Mouse (Mus musculus) fibroblast of lung, adult 2 months (primary cell): ENCODE results near the gene Nckap5.

ENCODE experiments used
- DNase-seq: peaks from one replicate; pipeline ENCODE4 v3.0.0-alpha.2; 2011; ENCODE audit warnings: low read depth

Gene Nckap5

DNA sequence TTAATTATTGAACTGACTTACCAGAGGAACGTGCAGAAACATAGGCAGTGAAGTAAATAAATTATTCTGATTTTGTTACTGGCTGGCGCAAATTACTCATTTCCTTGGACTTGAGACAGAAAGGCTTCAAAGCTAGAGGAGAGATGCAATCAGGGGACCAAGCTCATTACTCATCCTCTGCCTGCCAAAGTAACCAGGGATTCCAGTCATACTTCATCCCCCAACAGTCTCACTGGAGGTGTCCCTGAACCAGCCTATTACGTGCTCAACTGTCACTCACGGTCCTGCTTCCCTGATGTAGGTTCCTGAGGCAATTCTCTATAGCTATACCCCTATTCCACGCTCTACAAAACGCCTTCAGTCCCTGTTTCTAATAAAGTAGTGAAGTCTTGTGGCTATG is 466.0 kb downstream of the Nckap5 start:
- no peak for DNase-seq

DNA sequence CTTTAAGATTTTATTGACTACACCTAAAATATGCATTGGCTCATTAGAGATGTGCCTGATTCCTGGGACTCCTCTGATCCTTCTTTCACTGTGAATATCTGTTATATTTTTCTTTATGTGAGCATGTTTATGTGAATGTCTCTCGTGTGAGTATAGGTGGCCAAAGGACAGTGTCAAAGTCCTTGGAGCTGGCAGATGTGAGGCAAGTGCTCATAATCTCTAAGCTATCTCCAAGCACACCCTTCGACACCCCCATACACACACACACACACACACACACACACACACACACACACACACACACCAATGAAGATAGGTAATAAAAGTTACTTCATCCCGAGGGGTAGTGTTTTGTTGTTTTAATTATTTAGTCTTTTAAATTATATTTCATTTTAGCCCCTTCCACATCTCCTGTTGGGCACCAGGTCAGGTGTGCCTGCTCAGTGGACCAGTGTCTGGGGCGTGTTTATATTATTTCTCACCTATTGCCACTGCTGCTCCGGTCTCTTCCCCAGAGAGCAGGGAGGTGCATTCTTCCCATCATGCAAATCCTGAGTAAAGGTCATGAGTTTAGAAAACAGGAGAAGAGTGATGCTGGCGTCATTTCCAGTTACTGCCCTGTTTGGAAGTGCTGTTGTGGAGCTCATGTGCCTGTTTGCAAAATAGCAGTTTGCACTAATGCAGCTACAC is 469.9 kb downstream of the Nckap5 start:
- no peak for DNase-seq

DNA sequence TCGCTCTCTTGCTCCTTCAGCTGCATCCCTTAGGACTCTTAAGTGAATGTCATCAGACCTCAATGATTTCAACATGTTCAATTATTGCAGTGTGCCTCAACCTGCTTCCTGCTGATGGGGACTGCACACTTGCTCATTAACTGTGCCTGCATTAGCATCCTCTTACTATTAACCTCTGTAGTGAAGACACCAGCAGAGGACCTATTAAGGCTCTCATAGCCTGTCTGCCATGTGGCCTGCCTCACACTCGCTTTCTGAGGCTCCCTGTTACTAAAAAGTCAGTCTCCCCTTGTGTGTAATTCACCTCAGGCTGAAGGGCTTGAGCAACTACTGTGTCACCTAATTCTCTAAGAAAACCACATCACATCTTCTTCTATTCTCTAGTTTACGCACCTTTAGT is 470.5 kb downstream of the Nckap5 start:
- DNase-seq, result no peak

DNA sequence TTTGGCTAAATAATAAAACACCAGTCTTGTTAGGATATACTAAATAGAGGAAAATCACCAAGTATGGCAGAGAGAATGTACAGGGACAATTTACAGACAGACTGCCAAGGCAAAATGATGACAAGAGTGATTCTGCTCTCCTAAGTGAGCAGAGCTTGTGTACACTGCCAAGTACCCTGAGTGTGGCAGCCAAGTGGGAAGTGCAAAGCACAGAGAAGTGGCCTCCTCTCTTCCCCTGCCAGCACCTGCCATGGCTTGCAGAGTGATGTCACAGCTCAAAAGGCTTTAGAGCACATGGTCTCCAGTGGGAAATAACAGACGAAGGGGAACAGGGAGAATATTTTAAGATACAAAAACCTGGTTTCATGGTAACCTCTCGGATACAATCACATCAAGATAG is 488.8 kb downstream of the Nckap5 start:
- DNase-seq, result no peak

GRCm38 (mm10) chr1:126339250-126339649 is 491.3 kb downstream of the Nckap5 start:
- DNase-seq, result no peak

- no peak for DNase-seq
Measured at GRCm38 (mm10) chr1:126334202-126334601, 496.4 kb downstream of the Nckap5 start.

DNA sequence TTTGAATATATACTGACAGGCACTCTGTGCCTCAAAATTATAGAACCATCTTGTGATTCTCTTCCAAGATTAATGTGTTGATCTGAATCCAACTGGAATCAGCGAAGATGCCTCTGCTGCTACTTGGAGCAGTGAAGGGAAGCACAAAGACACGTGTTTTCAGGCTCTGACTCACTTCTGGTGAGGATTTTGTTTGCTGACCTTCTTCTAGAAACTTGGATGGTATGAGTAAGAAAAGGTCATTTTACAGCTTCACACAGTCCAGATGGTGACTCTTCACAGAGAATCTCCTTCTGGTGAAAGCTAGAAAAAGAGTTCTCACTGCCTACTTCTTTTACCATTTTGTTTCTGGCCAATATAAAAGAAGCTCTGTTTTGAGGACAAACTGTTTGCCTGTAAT is 498.6 kb downstream of the Nckap5 start:
- DNase-seq, result peak; percentile 4

DNA sequence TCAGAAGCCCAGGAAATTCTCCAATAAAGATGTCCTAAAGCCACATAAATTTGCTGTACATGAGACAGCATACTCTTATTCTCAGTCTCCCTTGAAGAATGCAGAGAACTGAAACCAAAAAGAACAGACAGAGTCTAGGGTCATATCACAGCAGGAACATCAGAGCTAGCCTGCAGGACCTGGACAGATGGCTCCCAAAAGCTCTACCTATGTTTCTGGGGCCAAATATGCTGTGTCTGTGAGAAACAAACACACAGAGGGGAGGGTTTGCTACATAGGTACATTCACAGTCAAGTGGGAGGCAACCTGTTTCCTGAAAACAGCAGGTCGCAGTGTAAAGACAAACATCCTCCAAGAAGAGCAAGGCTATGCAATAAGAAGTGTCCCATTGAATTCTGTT is 509.9 kb downstream of the Nckap5 start:
- no peak for DNase-seq

- DNase-seq, result no peak
Measured at GRCm38 (mm10) chr1:126317874-126318607, 512.6 kb downstream of the Nckap5 start.

DNA sequence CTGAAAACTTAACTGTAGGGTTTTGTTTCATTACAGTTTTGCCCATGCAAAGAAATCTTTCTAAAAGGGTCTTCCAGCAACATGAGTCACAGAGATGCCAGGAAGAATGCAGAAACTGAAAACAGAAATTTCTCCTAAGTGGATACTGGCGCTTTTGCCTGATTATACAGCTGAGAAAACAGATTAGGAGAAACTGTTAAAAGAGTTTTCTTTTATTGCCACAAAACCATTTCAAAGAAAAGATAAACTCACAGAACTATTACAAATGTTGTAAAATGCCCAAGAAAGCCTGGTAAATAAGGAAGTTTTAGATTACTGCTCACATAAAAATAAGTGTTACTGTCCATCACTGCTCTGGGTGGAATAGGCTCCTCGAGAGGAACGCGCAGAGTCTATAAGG is 513.3 kb downstream of the Nckap5 start:
- DNase-seq, result no peak

DNA sequence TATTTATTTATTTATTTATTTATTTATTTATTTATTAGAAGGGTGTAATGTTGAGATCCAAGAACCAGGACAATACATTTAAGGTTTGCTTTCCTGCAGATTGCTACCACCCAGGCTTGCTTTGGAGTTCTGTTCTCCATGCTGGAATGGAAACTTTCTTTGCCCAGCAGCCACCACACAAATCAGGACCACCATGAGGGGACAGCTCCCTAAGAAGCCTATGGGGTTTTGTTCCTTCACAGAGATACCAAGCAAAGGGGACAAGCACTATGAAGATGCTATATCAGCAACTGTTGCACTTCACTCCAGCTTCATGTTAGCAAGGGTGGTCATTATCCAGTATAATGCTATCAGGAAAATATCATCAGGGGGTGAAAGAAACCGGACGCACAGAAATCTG is 513.7 kb downstream of the Nckap5 start:
- no peak for DNase-seq

DNA sequence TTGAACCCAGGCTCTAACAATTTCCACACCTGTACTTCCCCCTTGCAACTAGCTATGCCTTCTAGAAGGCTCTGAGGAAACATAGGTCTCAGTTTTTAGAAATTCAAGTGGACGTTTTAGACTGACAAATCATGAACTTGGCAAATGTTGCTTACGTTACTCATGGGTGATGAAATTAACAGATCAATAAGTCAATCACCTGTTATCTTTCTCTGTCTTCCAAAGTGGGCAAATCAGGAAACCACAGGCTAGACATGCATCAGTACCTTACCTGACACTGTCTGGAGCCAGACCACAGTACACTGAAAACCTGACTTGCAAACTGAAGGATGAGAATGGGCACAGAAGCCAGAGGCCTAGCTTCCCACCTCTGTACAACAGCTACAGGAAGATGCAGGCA is 529.5 kb downstream of the Nckap5 start:
- no peak for DNase-seq

DNA sequence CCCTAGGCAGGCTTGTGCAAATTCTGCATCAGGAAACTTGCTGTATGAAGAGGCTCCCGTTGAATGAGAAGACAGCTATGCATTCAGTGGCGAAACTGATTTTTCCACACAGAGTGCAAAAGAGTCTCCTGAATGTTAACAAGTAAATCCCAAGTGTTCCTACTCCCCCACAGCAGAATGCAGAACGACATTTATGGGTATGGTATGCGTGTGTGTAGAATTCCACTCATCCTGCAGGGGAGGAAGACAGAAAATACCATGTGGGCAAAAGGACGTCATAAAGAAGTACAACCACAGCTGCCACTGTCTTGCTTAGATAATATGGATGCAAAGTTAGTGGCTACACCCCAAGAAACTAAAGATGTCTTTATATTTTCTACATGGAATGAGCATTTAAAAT is 565.7 kb downstream of the Nckap5 start:
- no peak for DNase-seq

- no peak for DNase-seq
Measured at GRCm38 (mm10) chr1:126254364-126254763, 576.2 kb downstream of the Nckap5 start.

- no peak for DNase-seq
Measured at GRCm38 (mm10) chr1:126253934-126254333, 576.7 kb downstream of the Nckap5 start.

- DNase-seq, result no peak
Measured at GRCm38 (mm10) chr1:126233196-126233595, 597.4 kb downstream of the Nckap5 start.

DNA sequence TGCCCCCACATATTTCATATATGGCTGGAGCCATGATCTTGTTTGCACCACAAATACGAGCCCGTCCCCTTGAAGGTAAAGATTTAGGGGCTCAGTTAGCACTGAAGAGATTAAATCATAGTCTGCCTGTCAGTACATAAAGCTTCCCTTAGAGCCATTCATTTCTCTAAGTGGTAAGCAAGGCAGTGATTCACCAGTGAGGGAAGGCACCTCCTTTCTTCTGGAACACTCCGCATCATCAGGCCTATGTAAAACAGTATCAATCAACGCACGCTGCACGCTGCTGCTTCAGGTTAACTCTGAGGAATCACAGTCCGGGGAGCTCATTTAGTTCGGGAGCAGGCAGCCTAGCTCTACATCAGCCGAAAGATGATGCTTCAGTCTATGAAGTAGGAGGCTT is 599.4 kb downstream of the Nckap5 start:
- no peak for DNase-seq

DNA sequence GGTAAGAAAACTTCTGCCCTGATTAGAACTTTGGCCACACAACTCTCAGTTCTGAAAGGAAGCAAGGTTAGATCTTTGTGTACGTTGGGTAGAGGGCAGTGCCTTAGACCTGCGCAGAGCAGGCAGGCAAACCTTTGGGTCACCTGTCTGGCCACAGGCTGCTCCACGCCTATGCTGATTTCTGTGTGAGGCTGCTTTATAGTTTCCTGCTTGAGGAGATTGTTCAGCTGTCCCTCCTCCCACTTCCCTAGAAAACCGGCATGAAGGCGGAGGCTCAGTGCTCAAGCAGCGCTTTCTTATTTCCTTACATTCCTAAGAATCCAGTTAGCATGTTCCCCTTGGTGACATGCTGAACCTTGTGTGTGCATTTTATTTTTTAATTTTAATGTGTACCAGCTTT is 620.4 kb downstream of the Nckap5 start:
- DNase-seq, result no peak

DNA sequence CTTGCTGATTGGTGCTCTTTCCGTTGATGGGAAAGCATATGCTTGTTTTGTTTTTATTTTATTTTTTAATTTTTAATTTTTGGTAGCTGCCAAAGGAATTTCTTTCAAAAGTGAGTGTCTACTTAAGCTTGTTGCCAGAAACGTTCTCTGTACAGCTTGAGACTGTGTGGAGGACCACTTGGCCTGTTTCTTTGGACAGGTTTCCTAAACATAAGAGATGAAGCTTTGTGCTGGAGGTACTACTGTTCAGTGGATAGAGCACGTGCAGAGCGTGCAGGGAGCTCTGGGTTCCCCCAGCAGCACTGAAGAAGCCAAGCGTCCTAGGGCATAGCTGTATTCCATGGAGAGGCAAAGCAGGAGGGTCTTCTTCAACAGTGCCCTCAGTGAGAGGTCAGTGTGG is 620.9 kb downstream of the Nckap5 start:
- no peak for DNase-seq

DNA sequence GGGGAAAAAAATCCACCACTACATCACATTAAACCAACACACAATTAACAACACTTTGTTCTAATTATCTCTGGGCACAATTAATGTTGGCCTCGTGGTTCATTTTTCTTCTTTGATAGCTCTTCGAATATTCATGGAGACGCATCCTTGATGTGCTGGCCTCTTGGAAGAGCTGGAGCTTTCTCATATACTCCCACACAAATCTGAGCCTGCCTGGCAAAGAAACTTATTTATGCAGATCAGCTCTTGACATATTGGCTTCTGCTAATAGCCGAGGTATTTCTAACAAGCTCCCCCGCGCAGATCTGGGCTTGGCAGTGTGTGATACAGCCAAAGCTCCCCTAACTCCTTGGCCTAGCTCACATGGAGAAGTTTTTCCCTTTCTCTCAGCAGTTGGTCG is 621.5 kb downstream of the Nckap5 start:
- no peak for DNase-seq

GRCm38 (mm10) chr1:126196937-126197336 is 633.7 kb downstream of the Nckap5 start:
- no peak for DNase-seq

DNA sequence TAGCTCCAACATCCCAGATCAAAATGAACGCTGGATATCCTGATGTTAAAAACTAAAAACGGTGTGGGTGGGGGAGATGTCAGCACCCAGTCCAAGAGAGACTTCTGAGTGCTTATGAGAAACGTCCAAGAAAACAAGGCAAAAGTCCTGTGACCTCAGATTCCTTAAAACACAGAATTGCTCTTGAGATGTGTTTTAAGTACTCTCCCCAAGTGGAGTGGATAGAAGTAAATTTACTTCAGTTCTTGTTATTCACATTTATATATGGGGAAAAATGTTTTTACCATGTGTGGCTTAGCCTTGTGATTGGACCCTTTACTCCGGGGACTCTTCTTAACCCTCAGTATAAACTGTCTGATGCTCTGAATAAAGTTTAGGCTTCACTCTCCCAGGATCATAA is 640.2 kb downstream of the Nckap5 start:
- DNase-seq, result no peak

GRCm38 (mm10) chr1:126183751-126184150 is 646.8 kb downstream of the Nckap5 start:
- DNase-seq, result no peak

GRCm38 (mm10) chr1:126168579-126168978 is 662.0 kb downstream of the Nckap5 start:
- no peak for DNase-seq
